Mouse (Mus musculus) adipocyte (in vitro differentiated cells): ENCODE data around the gene Jak2.

Source experiments
- DNase-seq: peaks from one replicate; pipeline ENCODE4 v3.0.0-alpha.2; 2016; ENCODE audit warnings: low spot score

Gene Jak2

GRCm38 (mm10) chr19:29251191-29251957 is at the start of gene Jak2:
Jak2 (plus strand) TSS chr19:29251828.
- peak; percentile 84 for DNase-seq

DNA sequence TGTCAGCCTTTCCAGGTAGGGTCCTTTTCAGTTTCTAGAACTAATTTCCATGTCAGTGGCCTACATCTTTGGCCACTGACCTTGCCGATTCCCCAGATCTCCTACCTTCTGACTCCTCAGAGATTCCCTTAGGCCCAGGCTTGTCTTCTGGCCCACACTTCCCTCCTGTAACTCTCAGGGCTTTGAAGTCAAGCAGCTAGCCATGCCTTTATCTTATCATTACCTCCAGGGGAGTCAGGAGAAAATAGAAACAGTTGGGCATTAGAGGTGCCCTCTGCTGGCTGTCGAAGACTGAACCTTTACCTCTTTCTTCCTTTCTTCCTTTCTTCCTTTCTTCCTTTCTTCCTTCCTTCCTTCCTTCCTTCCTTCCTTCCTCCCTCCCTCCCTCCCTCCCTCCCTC is 48.3 kb upstream of the Jak2 start:
- no peak for DNase-seq

- no peak for DNase-seq
Observed at GRCm38 (mm10) chr19:29204583-29204982, 47.0 kb upstream of the Jak2 start.

DNA sequence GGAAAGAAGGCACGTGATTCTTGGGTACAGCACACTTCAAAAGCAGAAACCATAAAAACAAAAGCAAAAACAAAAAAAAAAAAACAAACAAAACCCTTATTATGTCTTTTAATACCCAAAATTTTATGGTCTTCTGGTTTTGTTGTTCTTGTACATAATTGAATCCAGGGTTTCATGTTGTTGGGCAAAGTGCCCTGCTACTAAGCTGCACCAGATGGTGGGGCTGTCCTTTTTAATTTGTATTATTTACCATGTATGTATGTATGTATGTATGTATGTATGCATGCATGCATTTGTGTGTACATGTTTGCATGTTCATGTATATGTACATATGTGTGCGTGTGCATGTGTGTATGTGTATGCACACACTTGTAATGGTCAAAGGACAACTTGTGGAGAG is 46.4 kb upstream of the Jak2 start:
- no peak for DNase-seq

DNA sequence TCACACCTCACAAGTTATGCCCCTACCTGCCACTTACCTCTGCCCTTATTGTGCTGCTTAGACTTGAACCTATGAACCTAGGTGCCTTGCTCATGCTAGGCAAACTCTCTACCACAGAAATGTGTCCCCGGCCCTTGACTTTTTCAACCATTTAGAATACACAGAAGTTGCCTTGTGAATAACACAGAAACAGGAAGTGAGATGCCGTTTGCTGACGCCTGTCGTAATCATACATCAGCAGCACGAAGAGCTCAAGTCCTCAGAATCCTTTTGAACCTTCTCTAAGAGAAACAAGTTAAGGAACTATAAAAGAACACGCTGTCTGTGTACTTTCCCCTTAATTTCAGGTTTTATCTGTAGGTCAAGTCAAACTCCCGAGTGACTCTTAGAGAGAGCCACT is 41.7 kb upstream of the Jak2 start:
- DNase-seq = no peak

DNA sequence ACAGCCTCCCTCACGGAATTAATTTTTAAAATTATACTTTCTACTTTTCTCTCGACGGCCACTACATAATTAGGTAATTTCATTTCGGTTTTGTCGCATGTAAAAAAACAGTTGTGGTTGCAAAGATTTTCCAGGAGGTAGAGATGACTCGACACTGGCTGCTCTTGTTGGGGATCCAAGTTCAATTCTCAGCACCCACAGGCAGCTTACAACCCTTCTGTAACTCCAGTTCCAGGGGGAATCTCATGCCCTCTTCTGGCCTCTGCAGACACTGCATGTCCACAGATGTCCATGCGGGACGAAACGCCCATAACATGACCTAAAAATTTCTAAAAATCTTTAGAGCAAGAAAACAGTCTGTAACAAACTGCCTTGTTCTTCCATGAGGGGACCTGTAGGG is 41.3 kb upstream of the Jak2 start:
- no peak for DNase-seq

- DNase-seq = no peak
Observed at GRCm38 (mm10) chr19:29215811-29216509, 35.7 kb upstream of the Jak2 start.

GRCm38 (mm10) chr19:29221867-29222266 is 29.8 kb upstream of the Jak2 start:
- DNase-seq = peak; percentile 38

DNA sequence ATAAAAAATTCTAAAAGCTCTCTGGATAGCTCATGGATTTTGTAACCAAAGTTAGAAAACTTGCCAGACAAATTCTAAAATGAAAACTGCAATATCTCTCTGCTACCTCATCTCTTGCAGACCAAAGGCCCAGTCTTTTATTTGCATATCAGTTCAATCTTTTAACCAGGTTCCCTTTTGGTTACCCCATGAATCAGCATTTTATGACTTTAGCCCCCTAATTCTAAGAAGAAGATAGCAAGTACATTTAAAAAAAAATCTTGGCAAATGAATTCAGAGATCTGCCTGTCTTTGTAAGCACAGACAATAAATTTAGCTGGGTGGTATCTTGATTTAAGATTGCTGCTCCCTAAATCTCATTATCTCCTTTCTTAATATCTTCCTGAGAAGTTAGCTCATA is 26.7 kb upstream of the Jak2 start:
- no peak for DNase-seq

- no peak for DNase-seq
Observed at GRCm38 (mm10) chr19:29226996-29227395, 24.6 kb upstream of the Jak2 start.

- no peak for DNase-seq
Observed at GRCm38 (mm10) chr19:29227941-29228590, 23.6 kb upstream of the Jak2 start.

DNA sequence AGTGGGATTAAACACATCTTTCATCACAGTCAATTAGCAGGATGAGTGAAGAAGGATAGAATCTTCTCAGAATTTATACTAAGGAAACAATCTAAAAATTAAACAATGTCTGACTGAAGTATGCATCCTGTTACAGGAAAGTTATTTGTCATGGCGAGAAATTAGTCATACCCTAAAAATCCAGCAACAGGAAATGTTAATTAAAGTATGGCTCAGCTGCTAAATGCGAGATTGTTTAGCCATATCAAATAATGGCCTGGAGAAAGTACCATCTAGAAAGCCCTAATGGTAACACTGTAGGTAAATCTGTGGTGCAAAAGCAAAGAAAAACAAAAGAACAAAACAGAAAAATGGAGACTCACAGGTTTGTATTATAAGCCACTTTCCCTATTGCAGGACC is 22.6 kb upstream of the Jak2 start:
- no peak for DNase-seq

GRCm38 (mm10) chr19:29232738-29233137 is 18.9 kb upstream of the Jak2 start:
- no peak for DNase-seq

- DNase-seq = no peak
Observed at GRCm38 (mm10) chr19:29236658-29237385, 14.8 kb upstream of the Jak2 start.

DNA sequence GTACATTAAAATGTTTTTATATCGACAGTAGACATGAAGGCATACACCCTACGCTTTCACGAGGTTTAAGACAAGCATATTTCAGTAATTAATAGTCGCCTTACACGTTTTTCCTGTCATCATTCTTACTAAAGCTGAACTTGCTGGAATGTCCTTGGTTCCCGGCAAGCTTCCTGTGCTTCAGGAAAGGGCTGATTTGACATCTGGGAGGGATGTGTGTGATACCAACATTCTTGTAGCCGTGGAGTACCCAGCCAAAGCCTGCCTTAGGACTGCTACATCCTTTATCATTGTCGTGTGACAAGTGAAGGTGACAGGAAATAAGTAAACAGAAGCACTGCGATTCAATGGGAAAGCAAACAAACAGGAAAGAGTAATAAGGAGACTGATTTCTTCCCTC is 13.5 kb upstream of the Jak2 start:
- DNase-seq = no peak

- no peak for DNase-seq
Observed at GRCm38 (mm10) chr19:29239513-29240235, 12.0 kb upstream of the Jak2 start.

- no peak for DNase-seq
Observed at GRCm38 (mm10) chr19:29240676-29241075, 11.0 kb upstream of the Jak2 start.

- DNase-seq = no peak
Observed at GRCm38 (mm10) chr19:29241581-29241980, 10.0 kb upstream of the Jak2 start.

DNA sequence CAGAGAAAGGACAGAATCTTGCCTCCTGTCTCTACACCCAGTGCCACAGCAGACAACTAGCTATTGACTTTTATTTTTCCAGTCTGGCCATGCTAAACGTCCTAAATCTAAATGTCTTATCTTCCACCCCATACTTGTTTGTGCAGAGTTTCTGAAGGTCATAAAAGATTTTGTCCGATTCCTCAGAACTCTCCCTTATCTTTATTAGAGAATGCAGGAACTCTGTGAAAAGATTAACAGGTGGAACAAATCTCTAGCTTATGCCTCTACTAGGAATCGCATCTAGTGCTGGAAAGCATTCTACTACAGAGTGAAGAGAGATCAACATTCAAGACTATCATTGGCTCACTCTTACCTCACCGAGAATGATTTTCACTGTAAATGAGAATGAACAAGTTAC is 1.7 kb upstream of the Jak2 start:
- no peak for DNase-seq

- DNase-seq = peak; percentile 66
Observed at GRCm38 (mm10) chr19:29251958-29252801, 552 bp downstream of the Jak2 start.
